Mouse (Mus musculus): ENCODE data around the gene Lrrc23. TPM values are rescaled to one million over a fixed set of nuclear protein-coding genes. Genes with fewer than 3 reads are reported as not detected.

The Lrrc23 gene
- polyA plus RNA-seq, 1 experiment: not detected

DNA sequence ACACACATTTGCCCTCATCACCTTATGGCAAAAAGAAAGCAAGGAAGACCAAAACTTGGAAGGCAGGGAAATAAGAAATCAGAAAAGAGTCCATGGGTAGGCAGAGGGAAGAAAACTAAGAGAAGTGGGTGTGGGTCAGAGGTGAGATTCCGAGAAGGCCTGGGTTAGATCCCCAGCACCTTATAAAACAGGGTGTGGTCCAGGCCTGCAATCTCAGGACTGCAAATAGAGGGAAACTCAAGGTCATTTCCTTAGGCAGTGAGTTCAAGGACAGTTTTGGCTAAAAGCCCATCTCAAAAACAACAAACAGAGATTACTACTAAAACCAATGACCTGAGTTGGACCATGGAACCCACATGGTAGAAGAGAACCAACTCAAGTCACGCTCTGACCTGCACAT lies 25.7 kb downstream of the Lrrc23 start:
- Histone ChIP-seq H3K9me3 (replicated peaks; ENCODE audit: control insufficient read depth, insufficient read depth, low read length, poor library complexity, severe bottlenecking) (no peaks in the 10 kb centered on the region), H3K36me3 (ENCODE audit: control insufficient read depth, insufficient read depth, low read length, poor library complexity, severe bottlenecking) (no peaks in the 10 kb centered on the region), H3K9ac (ENCODE audit: low read depth, poor library complexity, severe bottlenecking) (no peak overlapping the region), H3K27me3 (ENCODE audit: control insufficient read depth, insufficient read depth, low read length, poor library complexity, severe bottlenecking) (no peaks in the 10 kb centered on the region), H3K4me1 (ENCODE audit: control insufficient read depth, insufficient read depth, low read length) (peaks cover 5% of the 10 kb centered on the region), H3K4me3 (ENCODE audit: low read depth, low read length) (no peak overlapping the region), H3K27ac (ENCODE audit: insufficient read depth, low read length) (peak overlapping the region; percentile 30; the same call in 1 of the 2 replicates)
- TF ChIP-seq CTCF (IDR thresholded peaks at IDR 0.05; ENCODE audit: low read depth, low read length): no peak
- TF ChIP-seq EP300 (IDR thresholded peaks at IDR 0.05; ENCODE audit: insufficient read depth, low read depth, low read length): no peak
- TF ChIP-seq POLR2A (IDR thresholded peaks at IDR 0.05; ENCODE audit: insufficient read depth, low read length): no peak

DNA sequence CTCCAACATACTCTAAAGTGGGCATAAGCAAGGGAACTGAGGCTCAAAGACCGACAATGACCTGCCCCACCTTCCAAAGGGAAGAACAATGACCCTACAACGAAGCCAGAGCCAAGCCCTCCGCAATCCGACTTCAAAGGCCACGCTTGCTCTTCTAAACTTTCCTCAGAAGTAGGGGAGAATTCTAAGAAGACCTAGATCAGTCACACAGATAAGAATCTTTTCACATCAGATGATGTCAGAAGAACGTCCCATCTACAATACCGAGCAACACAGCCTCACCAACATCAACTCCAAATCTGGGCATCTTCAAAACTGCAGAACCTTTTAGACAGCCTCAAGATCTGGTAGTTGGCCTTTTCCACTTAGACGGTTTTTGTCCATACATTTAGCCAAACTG lies 29.1 kb downstream of the Lrrc23 start:
- H3K9ac ChIP-seq (ENCODE audit: low read depth, poor library complexity, severe bottlenecking): no peak overlapping the region
- no peaks in the 10 kb centered on the region for H3K9me3 ChIP-seq (replicated peaks; ENCODE audit: control insufficient read depth, insufficient read depth, low read length, poor library complexity, severe bottlenecking)
- H3K27me3 ChIP-seq (ENCODE audit: control insufficient read depth, insufficient read depth, low read length, poor library complexity, severe bottlenecking): no peaks in the 10 kb centered on the region
- H3K27ac ChIP-seq (ENCODE audit: insufficient read depth, low read length): no peak overlapping the region
- H3K36me3 ChIP-seq (ENCODE audit: control insufficient read depth, insufficient read depth, low read length, poor library complexity, severe bottlenecking): no peaks in the 10 kb centered on the region
- TF ChIP-seq CTCF (IDR thresholded peaks at IDR 0.05; ENCODE audit: low read depth, low read length): no peak
- no peak for TF ChIP-seq EP300 (IDR thresholded peaks at IDR 0.05; ENCODE audit: insufficient read depth, low read depth, low read length)
- TF ChIP-seq POLR2A (IDR thresholded peaks at IDR 0.05; ENCODE audit: insufficient read depth, low read length): no peak
- peaks cover 5% of the 10 kb centered on the region for H3K4me1 ChIP-seq (ENCODE audit: control insufficient read depth, insufficient read depth, low read length)
- H3K4me3 ChIP-seq (ENCODE audit: low read depth, low read length): no peak overlapping the region

DNA sequence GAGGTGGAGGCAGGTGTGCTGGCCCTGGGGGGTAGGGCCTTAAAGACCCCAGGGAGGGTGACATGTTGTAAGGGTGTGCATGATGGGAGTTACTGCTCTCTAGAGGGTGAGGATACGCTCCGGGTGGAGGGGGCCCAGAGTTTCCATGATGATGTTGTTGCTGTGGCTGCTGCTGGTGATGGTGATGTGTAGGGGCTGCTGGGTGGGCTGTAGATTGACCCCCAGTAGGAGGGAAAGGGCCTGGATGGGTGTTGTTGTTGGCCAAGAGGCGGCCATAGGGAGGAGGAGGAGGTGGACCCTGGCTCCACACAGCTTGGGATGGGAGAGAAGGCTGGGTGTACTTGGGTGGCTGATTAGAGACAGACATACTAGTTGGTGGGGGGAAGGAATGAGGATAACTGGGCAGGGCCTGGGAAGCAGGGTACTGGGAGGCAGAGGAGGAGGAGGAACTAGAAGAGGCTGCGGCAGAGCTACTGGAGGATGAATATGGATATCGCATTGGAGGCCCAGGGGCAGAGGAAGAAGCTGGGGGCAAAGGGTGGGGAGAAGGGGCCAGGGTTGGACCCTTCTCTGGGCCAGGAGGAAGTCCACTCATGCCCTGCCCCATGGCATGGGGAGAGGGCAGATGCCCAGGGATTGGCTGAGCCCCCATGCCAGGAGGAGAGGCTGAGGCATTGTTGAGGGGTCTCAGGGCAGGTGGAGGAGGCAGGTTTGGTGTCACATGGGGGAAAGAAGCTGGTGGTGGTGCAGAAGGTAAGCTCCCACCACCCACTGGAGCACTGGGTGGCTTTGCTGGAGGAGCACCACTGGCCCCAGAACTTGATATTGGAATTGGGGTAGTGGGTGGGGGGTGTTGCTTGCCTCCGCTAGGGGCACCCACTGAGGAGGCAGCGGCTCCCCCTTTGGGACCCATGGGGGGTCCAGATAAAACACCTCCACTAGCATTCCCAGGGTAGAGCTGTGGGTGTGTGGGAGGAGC lies 32.6 kb downstream of the Lrrc23 start:
- Histone ChIP-seq H3K27me3 (ENCODE audit: control insufficient read depth, insufficient read depth, low read length, poor library complexity, severe bottlenecking) (no peaks in the 10 kb centered on the region), H3K4me3 (ENCODE audit: low read depth, low read length) (peak overlapping the region; percentile 59), H3K9me3 (replicated peaks; ENCODE audit: control insufficient read depth, insufficient read depth, low read length, poor library complexity, severe bottlenecking) (no peaks in the 10 kb centered on the region), H3K36me3 (ENCODE audit: control insufficient read depth, insufficient read depth, low read length, poor library complexity, severe bottlenecking) (no peaks in the 10 kb centered on the region), H3K27ac (ENCODE audit: insufficient read depth, low read length) (no peak overlapping the region), H3K9ac (ENCODE audit: low read depth, poor library complexity, severe bottlenecking) (peak overlapping the region; percentile 88; the same call in 1 of the 2 replicates), H3K4me1 (ENCODE audit: control insufficient read depth, insufficient read depth, low read length) (no peaks in the 10 kb centered on the region)
- TF ChIP-seq EP300 (IDR thresholded peaks at IDR 0.05; ENCODE audit: insufficient read depth, low read depth, low read length) (no peak), CTCF (IDR thresholded peaks at IDR 0.05; ENCODE audit: low read depth, low read length) (no peak), POLR2A (IDR thresholded peaks at IDR 0.05; ENCODE audit: insufficient read depth, low read length) (no peak)

DNA sequence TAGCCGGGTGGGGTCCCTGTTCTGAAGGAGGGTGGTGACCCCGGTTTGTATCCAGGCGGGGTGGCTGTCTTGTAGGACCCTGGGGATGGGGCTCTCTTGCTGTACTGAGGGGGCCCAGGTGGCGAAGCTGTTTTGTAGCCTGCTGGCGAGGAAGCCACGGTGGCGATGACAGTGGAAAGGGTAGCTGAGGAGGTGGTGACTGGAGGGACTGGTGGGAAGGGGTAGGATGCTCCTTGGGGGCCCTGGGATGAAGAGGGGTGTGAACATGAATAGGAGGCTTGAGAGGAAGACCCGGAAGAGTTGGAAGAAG lies 33.3 kb downstream of the Lrrc23 start:
- no peaks in the 10 kb centered on the region for H3K36me3 ChIP-seq (ENCODE audit: control insufficient read depth, insufficient read depth, low read length, poor library complexity, severe bottlenecking)

DNA sequence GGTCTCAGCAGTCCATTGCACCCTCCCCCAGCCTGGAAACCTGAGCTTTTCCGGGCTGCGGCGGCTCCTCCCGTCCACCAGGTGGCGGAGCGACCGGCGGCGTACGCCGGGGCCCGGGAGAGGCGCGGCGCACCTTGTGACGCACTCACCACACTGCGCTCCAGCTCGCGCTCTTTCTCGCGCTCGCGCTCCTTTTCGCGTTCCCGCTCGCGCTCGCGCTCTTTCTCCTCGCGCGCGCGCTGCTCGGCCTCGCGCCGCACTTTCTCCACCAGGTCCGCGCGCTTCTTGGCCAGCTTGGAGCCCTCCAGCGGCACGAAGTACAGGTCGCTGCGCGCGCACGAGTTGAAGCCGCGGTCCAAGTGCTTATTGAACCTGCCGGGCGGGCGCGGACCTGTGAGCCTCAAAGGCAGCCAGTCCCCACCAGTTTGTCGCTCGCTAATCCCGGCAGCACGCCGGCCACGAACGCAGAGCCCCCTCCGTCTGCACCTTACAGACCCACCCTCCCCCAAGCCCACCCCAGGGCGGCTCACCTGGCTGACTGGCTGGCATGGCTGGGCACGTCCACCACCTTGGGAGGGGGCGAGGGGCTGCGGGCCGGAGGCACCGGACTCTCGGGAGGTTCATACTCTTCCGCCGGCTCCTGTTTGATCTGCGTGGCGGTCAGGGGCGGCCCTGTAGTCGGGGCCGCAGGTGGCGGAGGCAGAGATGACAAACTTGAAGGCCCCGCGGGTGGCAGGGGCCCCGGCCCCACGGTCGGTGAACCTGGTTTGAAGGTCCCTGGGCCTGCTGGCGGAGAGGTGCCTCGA lies 33.8 kb downstream of the Lrrc23 start:
- TF ChIP-seq EP300 (IDR thresholded peaks at IDR 0.05; ENCODE audit: insufficient read depth, low read depth, low read length): peak; percentile 51; the same call in 1 of the 2 replicates
- peak; percentile 56 for TF ChIP-seq CTCF (IDR thresholded peaks at IDR 0.05; ENCODE audit: low read depth, low read length)
- no peak for TF ChIP-seq POLR2A (IDR thresholded peaks at IDR 0.05; ENCODE audit: insufficient read depth, low read length)
- Histone ChIP-seq H3K4me1 (ENCODE audit: control insufficient read depth, insufficient read depth, low read length) (no peaks in the 10 kb centered on the region), H3K36me3 (ENCODE audit: control insufficient read depth, insufficient read depth, low read length, poor library complexity, severe bottlenecking) (no peaks in the 10 kb centered on the region)

More for the DNA sequence above, 33.3 kb downstream of the Lrrc23 start:
- Histone ChIP-seq H3K4me1 (ENCODE audit: control insufficient read depth, insufficient read depth, low read length) (no peaks in the 10 kb centered on the region), H3K9ac (ENCODE audit: low read depth, poor library complexity, severe bottlenecking) (peak overlapping the region; percentile 88), H3K27ac (ENCODE audit: insufficient read depth, low read length) (no peak overlapping the region), H3K27me3 (ENCODE audit: control insufficient read depth, insufficient read depth, low read length, poor library complexity, severe bottlenecking) (no peaks in the 10 kb centered on the region), H3K4me3 (ENCODE audit: low read depth, low read length) (peak overlapping the region; percentile 59), H3K9me3 (replicated peaks; ENCODE audit: control insufficient read depth, insufficient read depth, low read length, poor library complexity, severe bottlenecking) (no peaks in the 10 kb centered on the region)
- TF ChIP-seq CTCF (IDR thresholded peaks at IDR 0.05; ENCODE audit: low read depth, low read length) (no peak), EP300 (IDR thresholded peaks at IDR 0.05; ENCODE audit: insufficient read depth, low read depth, low read length) (no peak), POLR2A (IDR thresholded peaks at IDR 0.05; ENCODE audit: insufficient read depth, low read length) (no peak)

More for the DNA sequence above, 33.8 kb downstream of the Lrrc23 start:
- H3K27ac ChIP-seq (ENCODE audit: insufficient read depth, low read length): no peak overlapping the region
- H3K9ac ChIP-seq (ENCODE audit: low read depth, poor library complexity, severe bottlenecking): peak overlapping the region; percentile 88
- no peaks in the 10 kb centered on the region for H3K9me3 ChIP-seq (replicated peaks; ENCODE audit: control insufficient read depth, insufficient read depth, low read length, poor library complexity, severe bottlenecking)
- H3K4me3 ChIP-seq (ENCODE audit: low read depth, low read length): peak overlapping the region; percentile 65
- no peaks in the 10 kb centered on the region for H3K27me3 ChIP-seq (ENCODE audit: control insufficient read depth, insufficient read depth, low read length, poor library complexity, severe bottlenecking)
